Mouse (Mus musculus) limb, embryonic 15.5 days (tissue): Measurements from ENCODE around the gene Hba-x. TPM values are rescaled to one million over a fixed set of nuclear protein-coding genes. Genes with fewer than 3 reads are reported as not detected.
"Not testable (repeated sequence)": the region's sequence is repeated elsewhere in the genome, so short reads cannot be mapped to it uniquely, and the experiment has no call there.

ENCODE experiments used
- ATAC-seq: fragments of 200-750 bp; cut with Nextera tagmentation; 2 replicates; pipeline ENCODE4 v1.8.0; 2017; ENCODE audit warnings: low read depth, moderate TSS enrichment; ENCODE audit not compliant: insufficient number of reproducible peaks, low FRiP score, low TSS enrichment
- H3K27ac ChIP-seq: fragments of 300-500 bp; sonication (generic); 2 replicates; pipeline ENCODE4 v1.5.1; 2015; ENCODE audit warnings: moderate library complexity, mild to moderate bottlenecking, inconsistent platforms
- H3K27me3 ChIP-seq: fragments of 300-500 bp; sonication (generic); 2 replicates; pipeline ENCODE4 v1.6.1; 2015; ENCODE audit warnings: inconsistent platforms
- H3K36me3 ChIP-seq: fragments of 300-500 bp; sonication (generic); 2 replicates; pipeline ENCODE4 v1.6.1; 2015; ENCODE audit warnings: inconsistent platforms
- H3K4me1 ChIP-seq: fragments of 300-500 bp; sonication (generic); 2 replicates; pipeline ENCODE4 v1.6.1; 2015; ENCODE audit warnings: inconsistent platforms
- H3K4me2 ChIP-seq: fragments of 300-500 bp; sonication (generic); 2 replicates; pipeline ENCODE4 v1.6.1; 2015; ENCODE audit warnings: mild to moderate bottlenecking, inconsistent platforms
- H3K4me3 ChIP-seq: fragments of 300-500 bp; sonication (generic); 2 replicates; pipeline ENCODE4 v1.5.1; 2015; ENCODE audit warnings: mild to moderate bottlenecking, inconsistent platforms
- H3K9ac ChIP-seq: fragments of 300-500 bp; sonication (generic); 2 replicates; pipeline ENCODE4 v1.6.1; 2015; ENCODE audit warnings: inconsistent platforms
- H3K9me3 ChIP-seq: fragments of 300-500 bp; sonication (generic); 2 replicates; pipeline ENCODE4 v1.6.1; 2016; ENCODE audit warnings: inconsistent platforms
- WGBS: fragments of 180-500 bp; shearing (Covaris S2); methylation state at CpG from one replicate; pipeline ENCODE4 v1.1.7; 2015; 5-methylcytosine and 5-hydroxymethylcytosine counted together
- polyA plus RNA-seq: library from polyadenylated mRNA; unstranded; fragments of >200 nt; fragmentation: Nextera tagmentation; extraction: Ambion mirVana; gene quantifications from 2 replicates; pipeline ENCODE4 v1.2.1, GENCODE M21; 2015

The Hba-x gene
- polyA plus RNA-seq, 1 experiment from 2014 or later = 106 TPM

GRCm38 (mm10) chr11:32296203-32296602 lies 20.0 kb downstream of the Hba-x start, which contains the start of gene Hba-a2:
Gene Hba-a2 (plus strand): TSS chr11:32296489.
- H3K27ac ChIP-seq, H3K36me3 ChIP-seq, H3K4me2 ChIP-seq, ATAC-seq, H3K9me3 ChIP-seq, H3K9ac ChIP-seq, H3K4me1 ChIP-seq, H3K4me3 ChIP-seq: not testable (repeated sequence)
- no CpG with 5 or more reads among the region's 4 CpGs for WGBS
- peaks cover 12% of the 10 kb centered on the region for H3K27me3 ChIP-seq

GRCm38 (mm10) chr11:32297417-32297816 lies 21.2 kb downstream of the Hba-x start:
- not testable (repeated sequence) for H3K36me3 ChIP-seq, H3K9ac ChIP-seq, H3K4me1 ChIP-seq, H3K27ac ChIP-seq, H3K4me3 ChIP-seq, ATAC-seq, H3K9me3 ChIP-seq, H3K4me2 ChIP-seq
- whole genome bisulfite sequencing = 44% methylated on average over 2 of the region's 2 CpGs
- peaks cover 14% of the 10 kb centered on the region for H3K27me3 ChIP-seq

- H3K4me3 ChIP-seq = no peak overlapping the region
- no peaks in the 10 kb centered on the region for H3K9me3 ChIP-seq
- H3K4me2 ChIP-seq = no peak overlapping the region
- no peaks in the 10 kb centered on the region for H3K4me1 ChIP-seq
- H3K27ac ChIP-seq = no peak overlapping the region
- ATAC-seq = no peak
- WGBS = 90% methylated on average over 1 of the region's 1 CpGs
- H3K36me3 ChIP-seq = no peaks in the 10 kb centered on the region
- H3K27me3 ChIP-seq = peaks cover 13% of the 10 kb centered on the region
- no peak overlapping the region for H3K9ac ChIP-seq
Observed at GRCm38 (mm10) chr11:32297866-32298531, 21.8 kb downstream of the Hba-x start.

- Histone ChIP-seq H3K27me3 (peaks cover 13% of the 10 kb centered on the region), H3K9me3 (no peaks in the 10 kb centered on the region), H3K36me3 (no peaks in the 10 kb centered on the region), H3K27ac (no peak overlapping the region), H3K4me3 (no peak overlapping the region), H3K4me2 (no peak overlapping the region), H3K9ac (no peak overlapping the region), H3K4me1 (no peaks in the 10 kb centered on the region)
- WGBS = 97% methylated on average over 2 of the region's 2 CpGs
- ATAC-seq = no peak
Observed at GRCm38 (mm10) chr11:32298532-32298918, 22.3 kb downstream of the Hba-x start.

DNA sequence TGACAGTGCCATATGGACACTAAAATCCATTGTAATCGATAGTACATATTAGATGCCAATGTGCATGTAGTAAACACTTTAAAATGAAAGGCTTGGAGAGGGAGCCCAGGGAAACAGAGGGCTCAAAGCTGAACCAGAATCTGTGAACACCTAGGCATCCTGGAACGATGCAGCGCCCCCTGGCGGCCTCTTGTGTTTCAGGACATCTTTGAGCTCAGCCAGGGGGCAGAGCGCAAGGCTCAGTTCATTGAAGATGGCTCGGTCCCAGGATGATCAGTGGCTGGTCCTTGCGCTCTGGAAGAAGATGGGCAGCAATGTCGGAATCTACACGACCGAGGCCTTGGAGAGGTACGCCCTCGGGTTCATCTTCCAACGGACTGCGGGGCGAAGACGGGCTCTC lies 23.7 kb downstream of the Hba-x start, which contains the start of gene Hbq1a:
Gene Hbq1a, plus strand, starts transcription at position 205 of the 400 bp plus-strand sequence.
- 7% methylated on average over 16 of the region's 16 CpGs for WGBS
- ATAC-seq, H3K36me3 ChIP-seq, H3K4me1 ChIP-seq, H3K9ac ChIP-seq, H3K27ac ChIP-seq, H3K9me3 ChIP-seq: not testable (repeated sequence)
- H3K4me3 ChIP-seq = peak within 1 kb of the TSS; percentile 23
- peak within 1 kb of the TSS; percentile 38 for H3K4me2 ChIP-seq
- H3K27me3 ChIP-seq = peaks cover 13% of the 10 kb centered on the region

GRCm38 (mm10) chr11:32300279-32301267 lies 24.4 kb downstream of the Hba-x start:
- Histone ChIP-seq H3K9ac (no peak overlapping the region), H3K4me1 (no peaks in the 10 kb centered on the region), H3K4me3 (peak overlapping the region; percentile 23), H3K27me3 (peaks cover 13% of the 10 kb centered on the region), H3K4me2 (peak overlapping the region; percentile 38), H3K36me3 (no peaks in the 10 kb centered on the region), H3K9me3 (no peaks in the 10 kb centered on the region), H3K27ac (no peak overlapping the region)
- ATAC-seq = no peak
- 51% methylated on average over 15 of the region's 17 CpGs for WGBS

- ATAC-seq = no peak
- Histone ChIP-seq H3K4me1 (no peaks in the 10 kb centered on the region), H3K9me3 (no peaks in the 10 kb centered on the region), H3K27ac (no peak overlapping the region), H3K4me3 (no peak overlapping the region), H3K36me3 (no peaks in the 10 kb centered on the region), H3K27me3 (peaks cover 13% of the 10 kb centered on the region), H3K4me2 (no peak overlapping the region), H3K9ac (no peak overlapping the region)
- WGBS = 72% methylated on average over 1 of the region's 1 CpGs
Observed at GRCm38 (mm10) chr11:32301506-32301905, 25.3 kb downstream of the Hba-x start.

GRCm38 (mm10) chr11:32302824-32303419 lies 26.7 kb downstream of the Hba-x start:
- H3K4me2 ChIP-seq = no peak overlapping the region
- H3K4me3 ChIP-seq = no peak overlapping the region
- no peaks in the 10 kb centered on the region for H3K4me1 ChIP-seq
- H3K9me3 ChIP-seq = no peaks in the 10 kb centered on the region
- H3K9ac ChIP-seq = no peak overlapping the region
- no peak overlapping the region for H3K27ac ChIP-seq
- no peaks in the 10 kb centered on the region for H3K36me3 ChIP-seq
- 52% methylated on average over 2 of the region's 2 CpGs for WGBS
- no peak for ATAC-seq
- peaks cover 13% of the 10 kb centered on the region for H3K27me3 ChIP-seq

DNA sequence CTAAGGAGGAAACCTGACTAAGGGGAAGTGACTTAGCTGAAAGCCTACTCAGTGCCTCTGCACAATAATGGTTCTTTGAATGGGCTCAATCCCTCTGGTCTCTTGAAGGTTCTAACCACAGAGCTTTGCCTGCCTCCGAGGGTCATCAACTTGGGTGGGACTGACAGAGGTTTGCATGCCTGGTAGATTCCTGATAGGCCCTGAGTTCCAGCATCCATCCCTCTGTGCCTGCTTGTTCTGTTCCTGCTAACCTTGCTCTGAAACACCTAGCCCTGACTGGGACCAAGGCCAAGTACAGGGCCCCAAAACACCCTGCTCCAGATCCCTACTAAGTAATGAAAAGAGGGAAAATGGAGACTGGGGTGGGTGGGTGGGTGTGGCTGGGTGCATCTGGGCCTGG lies 27.3 kb downstream of the Hba-x start:
- no peaks in the 10 kb centered on the region for H3K9me3 ChIP-seq
- no peaks in the 10 kb centered on the region for H3K36me3 ChIP-seq
- no peak for ATAC-seq
- no peak overlapping the region for H3K27ac ChIP-seq
- peaks cover 13% of the 10 kb centered on the region for H3K27me3 ChIP-seq
- H3K4me1 ChIP-seq = no peaks in the 10 kb centered on the region
- H3K4me2 ChIP-seq = no peak overlapping the region
- H3K9ac ChIP-seq = no peak overlapping the region
- H3K4me3 ChIP-seq = no peak overlapping the region
- WGBS = 75% methylated on average over 1 of the region's 1 CpGs

GRCm38 (mm10) chr11:32307006-32307405 lies 30.8 kb downstream of the Hba-x start:
- no peaks in the 10 kb centered on the region for H3K36me3 ChIP-seq
- no peaks in the 10 kb centered on the region for H3K4me1 ChIP-seq
- no peak overlapping the region for H3K27ac ChIP-seq
- no peak for ATAC-seq
- H3K9ac ChIP-seq = no peak overlapping the region
- no peaks in the 10 kb centered on the region for H3K27me3 ChIP-seq
- WGBS = 73% methylated on average over 1 of the region's 1 CpGs
- H3K9me3 ChIP-seq = no peaks in the 10 kb centered on the region
- no peak overlapping the region for H3K4me3 ChIP-seq
- no peak overlapping the region for H3K4me2 ChIP-seq

- Histone ChIP-seq H3K4me1 (no peaks in the 10 kb centered on the region), H3K27me3 (no peaks in the 10 kb centered on the region), H3K4me2 (no peak overlapping the region), H3K9me3 (no peaks in the 10 kb centered on the region), H3K36me3 (no peaks in the 10 kb centered on the region), H3K27ac (no peak overlapping the region), H3K9ac (no peak overlapping the region), H3K4me3 (no peak overlapping the region)
- no peak for ATAC-seq
- 55% methylated on average over 4 of the region's 4 CpGs for WGBS
Observed at GRCm38 (mm10) chr11:32309446-32309845, 33.2 kb downstream of the Hba-x start.

- no peaks in the 10 kb centered on the region for H3K36me3 ChIP-seq
- WGBS = 81% methylated on average over 3 of the region's 3 CpGs
Observed at GRCm38 (mm10) chr11:32309928-32310327, 33.7 kb downstream of the Hba-x start.

More at GRCm38 (mm10) chr11:32309928-32310327, 33.7 kb downstream of the Hba-x start:
- Histone ChIP-seq H3K27me3 (no peaks in the 10 kb centered on the region), H3K4me3 (no peak overlapping the region), H3K4me1 (no peaks in the 10 kb centered on the region), H3K9me3 (no peaks in the 10 kb centered on the region), H3K4me2 (no peak overlapping the region), H3K27ac (no peak overlapping the region), H3K9ac (no peak overlapping the region)
- no peak for ATAC-seq
